Mouse (Mus musculus) small intestine, adult 2 months (tissue): ENCODE data around the gene Ube4a.

Experiments used
- CTCF ChIP-seq: fragments of 200-500 bp; IDR thresholded peaks from 2 replicates; pipeline ENCODE4 v1.5.1; 2012; ENCODE audit warnings: low read depth, mild to moderate bottlenecking, control low read depth, inconsistent platforms, low read length, moderate library complexity, mixed read lengths; ENCODE audit not compliant: insufficient replicate concordance, insufficient read length; ENCODE audit errors: extremely low read depth
- POLR2A ChIP-seq: fragments of 200-500 bp; IDR thresholded peaks from 2 replicates; pipeline ENCODE4 v1.6.1; 2012; ENCODE audit warnings: low read depth, mild to moderate bottlenecking, control low read depth, inconsistent platforms, low read length, moderate library complexity

- no peak for TF ChIP-seq CTCF
- TF ChIP-seq POLR2A = no peak
These were observed 16.3 kb upstream of the Ube4a start, which contains the start of gene Cd3d for GRCm38 (mm10) chr9:44981676-44982075.
